Mouse (Mus musculus) frontal cortex, adult 2 months (tissue): ENCODE measurements around the gene Unc13c. TPM values are rescaled to one million over a fixed set of nuclear protein-coding genes. Genes with fewer than 3 reads are reported as not detected.

ENCODE experiments used
- DNase-seq, 2 experiments: peaks; one replicate each; pipeline ENCODE4 v3.0.0; 2022; ENCODE audit warnings: low spot score in 1 of 2; ENCODE audit errors: extremely low spot score in 1 of 2
- polyA plus RNA-seq: library from polyadenylated mRNA; depleted of rRNA; stranded (reverse); fragments of >200 nt; gene quantifications from 2 replicates; pipeline ENCODE4 v1.2.3, GENCODE M21; 2012; rRNA removed

The Unc13c gene
- polyA plus RNA-seq, 1 experiment, result 5.5 TPM

- DNase-seq, result no peak
Observed at GRCm38 (mm10) chr9:73662839-73663238, 305.9 kb downstream of the Unc13c start.

GRCm38 (mm10) chr9:73649088-73649487 lies 319.7 kb downstream of the Unc13c start:
- no peak for DNase-seq

- no peak for DNase-seq
Observed at GRCm38 (mm10) chr9:73638119-73638518, 330.6 kb downstream of the Unc13c start.

- no peak for DNase-seq
Observed at GRCm38 (mm10) chr9:73625171-73625570, 343.6 kb downstream of the Unc13c start.

- no peak for DNase-seq
Observed at GRCm38 (mm10) chr9:73612896-73613295, 355.9 kb downstream of the Unc13c start.

GRCm38 (mm10) chr9:73603921-73604320 lies 364.8 kb downstream of the Unc13c start:
- no peak for DNase-seq

- DNase-seq, result peak; percentile 9 to 56
Observed at GRCm38 (mm10) chr9:73565558-73565957, 403.2 kb downstream of the Unc13c start.

- DNase-seq, result no peak
Observed at GRCm38 (mm10) chr9:73560037-73560436, 408.7 kb downstream of the Unc13c start.

GRCm38 (mm10) chr9:73557805-73558204 lies 411.0 kb downstream of the Unc13c start:
- DNase-seq, result peak; percentile 5 to 75

GRCm38 (mm10) chr9:73555354-73555753 lies 413.4 kb downstream of the Unc13c start:
- DNase-seq, result no peak

GRCm38 (mm10) chr9:73472568-73472967 lies 496.2 kb downstream of the Unc13c start:
- no peak for DNase-seq

GRCm38 (mm10) chr9:73462027-73462426 lies 506.7 kb downstream of the Unc13c start:
- no peak for DNase-seq

- DNase-seq, result no peak
Observed at GRCm38 (mm10) chr9:73450009-73450408, 518.8 kb downstream of the Unc13c start.

- DNase-seq, result no peak
Observed at GRCm38 (mm10) chr9:73449216-73449615, 519.5 kb downstream of the Unc13c start.

- no peak for DNase-seq
Observed at GRCm38 (mm10) chr9:73431925-73432324, 536.8 kb downstream of the Unc13c start.

Other genes with a start within 250 kb of the Unc13c start
- gene Wdr72, start 141.4 kb upstream of the Unc13c start, polyA plus RNA-seq, result not detected in 2 replicates